In the genomic region with DNA sequence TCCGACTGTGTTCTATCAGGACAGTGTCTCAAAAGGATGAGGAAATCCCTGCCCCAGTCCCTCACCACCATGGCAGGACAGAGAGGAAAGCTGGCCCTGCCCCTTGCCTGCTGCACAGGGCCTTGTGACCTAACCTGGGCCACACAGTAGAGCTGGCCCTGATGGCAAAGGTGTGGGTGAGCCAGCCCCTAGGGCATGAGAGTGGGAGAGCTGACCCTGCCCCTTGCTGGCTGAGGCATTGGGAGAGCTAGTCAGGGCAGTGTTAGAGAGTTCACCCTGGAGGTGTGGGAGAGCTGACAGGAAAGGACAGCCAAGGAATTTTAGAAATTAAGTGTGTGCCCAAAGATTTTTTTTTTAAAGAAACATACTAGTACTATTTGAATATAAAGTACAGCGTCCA, we compare ENCODE assay signal across 18 mouse cellular contexts.
DNase-seq lines count a peak whose midpoint lies in the region; TF ChIP-seq lines count a peak whose summit lies in the region.
"Had no signal": no experiment of that assay in that cellular context is flagged by ENCODE, and none has a peak within 500 bp of the region (broad histone marks: within the 10 kb centered on the region; RNA-seq: fewer than 3 reads in every experiment).

No protein-coding gene starts in this region.

- no peaks in the 10 kb centered on the region for H3K4me1 ChIP-seq in heart, embryonic 10.5 days
- H3K4me1 ChIP-seq: heart, embryonic 15.5 days; hindbrain, embryonic 12.5 days; hindbrain, embryonic 15.5 days had no signal

- no peak overlapping the region for H3K4me3 ChIP-seq in gastrocnemius, adult 2 months
- no peak overlapping the region for H3K4me3 ChIP-seq in heart, embryonic 10.5 days
- H3K4me3 ChIP-seq: heart, embryonic 15.5 days; hindbrain, embryonic 12.5 days; hindbrain, embryonic 15.5 days had no signal

- no peaks in the 10 kb centered on the region for H3K36me3 ChIP-seq in heart, embryonic 10.5 days
- H3K36me3 ChIP-seq: heart, embryonic 15.5 days; hindbrain, embryonic 12.5 days; hindbrain, embryonic 15.5 days had no signal

- intact Hi-C loops in gastrocnemius, adult 2 months (cut with DNase I), result loop anchor here (10.0 kb wide), 1 partner anchor 356 kb away; no protein-coding TSS in a partner anchor
- intact Hi-C loops in gastrocnemius, postnatal 14 days (cut with DNase I; ENCODE audit: low total_unique reads), result loop anchor here (10.0 kb wide), 1 partner anchor 86 kb away; a partner anchor contains a TSS
- intact Hi-C loops in heart, postnatal 14 days (cut with DNase I), result no loop called here

- H3K27me3 ChIP-seq in heart, embryonic 10.5 days (ENCODE audit: insufficient read depth, poor library complexity, severe bottlenecking), result no peaks in the 10 kb centered on the region
- H3K27me3 ChIP-seq: heart, embryonic 15.5 days; hindbrain, embryonic 12.5 days; hindbrain, embryonic 15.5 days had no signal

- H3K27ac ChIP-seq in gastrocnemius, adult 2 months, result peak overlapping the region; percentile 84
- H3K27ac ChIP-seq in heart, embryonic 10.5 days, result peak overlapping the region; percentile 44; the same call in 1 of the 2 replicates
- H3K27ac ChIP-seq: heart, embryonic 15.5 days; hindbrain, embryonic 12.5 days; hindbrain, embryonic 15.5 days had no signal

- H3K9me3 ChIP-seq in heart, embryonic 10.5 days, result no peaks in the 10 kb centered on the region
- H3K9me3 ChIP-seq: heart, embryonic 15.5 days; hindbrain, embryonic 12.5 days; hindbrain, embryonic 15.5 days had no signal

- DNase-seq in gastrocnemius, adult 2 months, result no peak
- DNase-seq in gastrocnemius, postnatal 14 days, result no peak
- no peak for DNase-seq in heart, embryonic 10.5 days (ENCODE audit: low spot score)
- no peak for DNase-seq in heart, postnatal 14 days
- peak; percentile 76 for DNase-seq in fat pad, adult 2 months (ENCODE audit: extremely low read depth, low read depth, low spot score)
- no peak for DNase-seq in kidney, postnatal 25 days
- DNase-seq: adrenal gland, adult 8-10 months; cerebellum, adult 18-20 months; cerebellum, adult 9-10 months; cerebellum, postnatal 14 days; forebrain, postnatal 0 days; gastrocnemius, postnatal 36 days; heart, adult 18-20 months; heart, postnatal 10 days; kidney, adult 2 months had no signal

- 80% methylated on average over 2 of the region's 2 CpGs for WGBS in heart, embryonic 10.5 days

- TF ChIP-seq CTCF in gastrocnemius, adult 2 months (IDR thresholded peaks at IDR 0.05), result no peak
